Mouse (Mus musculus) gastrocnemius, adult 2 months (tissue): ENCODE data around the gene Trim47. TPM values are rescaled to one million over a fixed set of nuclear protein-coding genes. Genes with fewer than 3 reads are reported as not detected.

Experiments used
- DNase-seq: peaks from one replicate; pipeline ENCODE4 v3.0.0; 2022
- H3K27ac ChIP-seq: fragments of 200-600 bp; 2 replicates; pipeline ENCODE4 v1.8.1; 2022; ENCODE audit warnings: mild to moderate bottlenecking
- H3K4me3 ChIP-seq: fragments of 200-600 bp; 2 replicates; pipeline ENCODE4 v1.8.1; 2022; ENCODE audit warnings: mild to moderate bottlenecking, moderate library complexity
- CTCF ChIP-seq: fragments of 200-600 bp; IDR thresholded peaks from 2 replicates; pipeline ENCODE4 v1.8.1; 2022; ENCODE audit warnings: antibody characterized with exemption, mild to moderate bottlenecking, moderate library complexity
- intact Hi-C: fragments of 180-260 bp; cut with DNase I; formaldehyde crosslinking; loops from one replicate; pipeline ENCODE4 v1.15.1; 2025
- total RNA-seq, 2 experiments: library from RNA; stranded (reverse); gene quantifications; 2 replicates each; pipeline ENCODE4 v1.2.3; 2021

Gene Trim47
- total RNA-seq, 2 experiments from 2014 or later = 6.0 to 12.2 TPM

- no peak for DNase-seq
- intact Hi-C loops = no loop called here
- Histone ChIP-seq H3K27ac (no peak overlapping the region), H3K4me3 (no peak overlapping the region)
- TF ChIP-seq CTCF = no peak
These were observed 22.3 kb upstream of the Trim47 start for GRCm38 (mm10) chr11:116149341-116149740.

DNA sequence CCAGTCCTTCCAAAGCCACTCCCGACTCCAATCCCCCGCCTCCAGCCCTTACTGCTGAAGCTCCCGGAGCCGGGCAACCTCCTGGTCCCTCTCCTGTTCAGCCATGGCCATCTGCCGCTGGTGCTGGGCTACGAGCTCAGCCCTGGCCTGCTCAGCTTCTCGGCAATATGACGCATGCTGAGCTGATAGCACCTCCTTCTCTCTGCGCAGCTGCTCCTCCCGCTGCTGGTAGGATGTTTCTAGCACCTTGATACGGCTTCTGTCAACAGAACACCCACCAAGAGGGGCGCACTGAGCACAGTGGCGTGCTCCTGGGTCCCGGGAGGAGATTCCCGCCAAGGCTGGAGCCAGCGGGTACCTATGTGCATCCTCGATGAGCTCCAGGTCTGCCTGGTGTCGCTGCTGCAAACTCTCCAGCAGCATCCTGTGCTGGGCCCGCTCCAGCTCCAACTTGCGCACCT, 21.8 kb upstream of the Trim47 start:
- Histone ChIP-seq H3K27ac (no peak overlapping the region), H3K4me3 (no peak overlapping the region)
- no peak for TF ChIP-seq CTCF
- intact Hi-C loops = no loop called here
- DNase-seq = no peak

DNA sequence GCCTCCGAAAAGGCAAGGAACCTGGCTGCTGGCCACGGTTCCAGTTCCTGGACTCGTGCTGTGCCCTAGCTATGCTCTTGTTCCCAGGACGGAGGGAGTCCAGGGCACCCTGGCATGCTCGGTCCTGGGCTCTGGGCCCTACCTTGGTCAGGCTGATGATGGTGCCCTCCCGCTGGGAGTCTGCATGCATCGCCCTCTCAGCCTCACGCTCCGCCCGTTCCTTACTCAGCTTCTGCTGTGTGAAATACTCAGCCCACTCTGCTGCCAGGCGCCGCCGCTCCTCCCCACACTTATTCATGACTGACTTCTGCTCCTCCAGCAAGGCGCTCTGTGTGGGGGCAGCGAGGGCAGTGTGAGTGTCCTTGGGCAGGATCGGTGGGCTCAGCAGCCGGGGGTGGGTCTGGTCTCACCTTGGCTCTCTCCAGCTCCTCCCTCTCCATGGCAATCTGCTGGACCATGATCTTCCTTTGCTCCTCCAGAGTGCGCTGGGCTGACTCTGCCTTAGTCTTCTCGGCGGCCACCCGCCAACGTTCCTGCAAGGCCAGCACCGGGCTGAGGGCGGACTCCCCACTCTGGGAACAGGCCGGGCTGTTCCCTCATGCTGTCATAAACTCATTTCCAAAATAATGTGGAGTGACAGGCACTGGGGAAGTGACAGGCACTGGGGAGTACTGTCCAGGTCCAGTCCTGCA, 19.4 kb upstream of the Trim47 start:
- H3K4me3 ChIP-seq = no peak overlapping the region
- 0 out of 2 replicates have a peak overlapping the region, but pooled peaks have one; percentile 8 for H3K27ac ChIP-seq
- no peak for TF ChIP-seq CTCF
- DNase-seq = peak; percentile 44
- intact Hi-C loops = no loop called here

GRCm38 (mm10) chr11:116145481-116146293, 18.7 kb upstream of the Trim47 start:
- Histone ChIP-seq H3K4me3 (no peak overlapping the region), H3K27ac (no peak overlapping the region)
- intact Hi-C loops = no loop called here
- DNase-seq = no peak
- no peak for TF ChIP-seq CTCF

DNA sequence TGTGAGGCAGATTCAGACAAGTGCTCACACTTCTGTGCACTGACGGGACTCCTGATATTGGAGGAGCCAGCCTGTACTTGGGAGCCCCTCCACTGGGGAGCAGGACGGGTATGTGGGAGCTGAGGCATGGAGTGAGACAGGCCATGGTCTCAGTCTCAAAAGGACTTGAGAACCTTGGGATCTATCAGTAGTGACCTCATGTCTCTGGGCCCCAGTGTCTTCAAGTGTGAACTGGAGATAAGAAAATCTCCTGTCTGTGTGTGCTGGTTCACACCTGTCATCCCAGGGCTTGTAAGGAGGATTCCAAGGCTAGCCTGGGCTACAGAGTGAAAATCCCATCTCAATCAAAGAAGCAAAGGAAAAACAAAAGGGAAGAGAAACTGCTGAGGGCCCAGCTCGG, 16.5 kb upstream of the Trim47 start:
- no peak for DNase-seq
- Histone ChIP-seq H3K27ac (no peak overlapping the region), H3K4me3 (no peak overlapping the region)
- intact Hi-C loops = no loop called here
- no peak for TF ChIP-seq CTCF

- intact Hi-C loops = no loop called here
- no peak overlapping the region for H3K27ac ChIP-seq
- H3K4me3 ChIP-seq = no peak overlapping the region
- no peak for DNase-seq
- TF ChIP-seq CTCF = no peak
These were observed 15.4 kb upstream of the Trim47 start for GRCm38 (mm10) chr11:116142211-116142991.

DNA sequence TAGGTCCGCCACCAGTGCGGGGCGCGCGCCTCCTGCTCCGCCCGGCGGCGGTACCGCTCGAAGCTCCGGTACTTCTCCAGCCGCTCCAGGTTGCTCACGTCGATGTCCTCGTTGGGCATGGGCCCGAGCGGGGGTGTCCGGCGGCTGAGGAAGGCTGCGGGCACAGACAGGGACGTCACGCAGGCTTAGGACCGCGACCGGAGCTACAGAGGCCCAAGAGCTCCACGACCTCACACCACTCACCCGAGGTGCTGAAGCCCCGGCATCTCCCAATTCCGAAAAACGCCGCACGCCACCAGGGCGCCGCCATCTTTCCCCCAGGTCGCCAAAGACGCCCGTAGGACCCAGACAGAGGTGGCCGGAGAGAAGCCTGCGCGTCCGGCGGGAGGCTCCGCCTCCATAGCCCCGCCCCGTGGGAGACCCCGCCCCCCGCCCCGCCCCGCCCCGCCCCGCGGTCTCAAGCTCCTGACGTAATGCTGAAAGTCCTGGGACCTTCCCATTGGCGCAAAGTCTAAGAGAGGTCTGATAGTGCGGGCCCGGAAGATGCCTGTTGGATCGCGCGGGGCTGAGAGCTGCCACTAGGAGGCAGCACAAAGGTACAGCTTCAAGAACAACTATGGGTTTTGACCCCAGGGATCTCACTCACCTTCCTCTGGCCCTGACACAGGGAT, 11.6 kb upstream of the Trim47 start, which contains the start of gene Mrpl38:
Gene Mrpl38 (minus strand): TSS at position 401 of the 671 bp plus-strand sequence.
- intact Hi-C loops = no loop called here
- peak within 1 kb of the TSS; percentile 98 for H3K4me3 ChIP-seq
- peak; percentile 92 for DNase-seq
- peak within 1 kb of the TSS; percentile 88 for H3K27ac ChIP-seq
- TF ChIP-seq CTCF = peak; percentile 86

- no peak for TF ChIP-seq CTCF
- intact Hi-C loops = no loop called here
These were observed 11.1 kb upstream of the Trim47 start for GRCm38 (mm10) chr11:116138096-116138467.

GRCm38 (mm10) chr11:116134171-116134570, 7.2 kb upstream of the Trim47 start:
- TF ChIP-seq CTCF = no peak
- Histone ChIP-seq H3K27ac (no peak overlapping the region), H3K4me3 (no peak overlapping the region)
- no peak for DNase-seq
- intact Hi-C loops = loop anchor here (5.0 kb wide), 1 partner anchor 102 kb away; the partner anchor contains the start of gene Unk

More at GRCm38 (mm10) chr11:116138096-116138467, 11.1 kb upstream of the Trim47 start:
- Histone ChIP-seq H3K27ac (peak overlapping the region; percentile 88), H3K4me3 (peak overlapping the region; percentile 98)
- DNase-seq = no peak

- TF ChIP-seq CTCF = no peak
- intact Hi-C loops = loop anchor here (5.0 kb wide), 1 partner anchor 101 kb away; the partner anchor contains the start of gene Unk
These were observed 6.5 kb upstream of the Trim47 start for GRCm38 (mm10) chr11:116133497-116133896.

GRCm38 (mm10) chr11:116132366-116133333, 5.6 kb upstream of the Trim47 start:
- H3K27ac ChIP-seq = peak overlapping the region; percentile 99; the same call in 1 of the 2 replicates
- intact Hi-C loops = loop anchor here (5.0 kb wide), 1 partner anchor 100 kb away; the partner anchor contains the start of gene Unk
- TF ChIP-seq CTCF = no peak
- H3K4me3 ChIP-seq = no peak overlapping the region
- DNase-seq = no peak

More at GRCm38 (mm10) chr11:116133497-116133896, 6.5 kb upstream of the Trim47 start:
- Histone ChIP-seq H3K4me3 (no peak overlapping the region), H3K27ac (no peak overlapping the region)
- DNase-seq = no peak
